Mouse (Mus musculus) small intestine, adult 2 months (tissue): Measurements from ENCODE around the gene Emilin1.

Experiments
- CTCF ChIP-seq: fragments of 200-500 bp; IDR thresholded peaks from 2 replicates; pipeline ENCODE4 v1.5.1; 2012; ENCODE audit warnings: low read depth, mild to moderate bottlenecking, control low read depth, inconsistent platforms, low read length, moderate library complexity, mixed read lengths; ENCODE audit not compliant: insufficient replicate concordance, insufficient read length; ENCODE audit errors: extremely low read depth
- POLR2A ChIP-seq: fragments of 200-500 bp; IDR thresholded peaks from 2 replicates; pipeline ENCODE4 v1.6.1; 2012; ENCODE audit warnings: low read depth, mild to moderate bottlenecking, control low read depth, inconsistent platforms, low read length, moderate library complexity

DNA sequence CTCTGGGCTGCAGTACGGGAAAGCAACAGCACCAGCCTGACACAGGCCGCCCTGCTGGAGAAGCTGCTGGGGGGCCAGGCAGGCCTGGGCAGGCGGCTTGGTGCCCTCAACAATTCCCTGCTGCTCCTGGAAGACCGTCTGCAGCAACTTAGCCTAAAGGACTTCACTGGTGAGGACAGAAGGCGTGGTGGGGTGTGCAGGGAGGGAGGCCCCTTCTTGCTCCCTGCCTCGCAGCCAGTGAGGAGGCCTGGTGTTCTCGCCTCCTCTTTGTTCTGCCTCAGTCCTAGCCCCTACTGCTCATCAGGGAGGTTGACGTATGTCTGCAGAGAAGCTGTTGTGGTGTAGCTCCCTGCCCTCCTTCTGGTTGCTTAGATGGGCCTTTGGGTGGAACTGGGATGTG is 5.5 kb downstream of the Emilin1 start:
- TF ChIP-seq CTCF (no peak), POLR2A (no peak)
